Mouse (Mus musculus): ENCODE results near the gene Izumo1. TPM values are rescaled to one million over a fixed set of nuclear protein-coding genes. Genes with fewer than 3 reads are reported as not detected.

Izumo1 gene
- total RNA-seq (2021), result under 1 TPM; 0.12 to 0.18 TPM
- long read RNA-seq, experiment 1, result 0 reads
- long read RNA-seq, experiment 2, result 0 reads

- DNase-seq, result peak; percentile 25
- intact Hi-C loops (cut with DNase I; ENCODE audit: low total_unique reads), result no loop called here
Measured at GRCm38 (mm10) chr7:45621443-45621842, at the start of gene Izumo1. Gene Izumo1 (plus strand): TSS chr7:45621811.

GRCm38 (mm10) chr7:45571966-45572365 is 49.6 kb upstream of the Izumo1 start:
- intact Hi-C loops (cut with DNase I; ENCODE audit: low total_unique reads), result no loop called here
- DNase-seq, result no peak

GRCm38 (mm10) chr7:45573954-45574353 is 47.7 kb upstream of the Izumo1 start:
- DNase-seq, result no peak
- intact Hi-C loops (cut with DNase I; ENCODE audit: low total_unique reads), result no loop called here

GRCm38 (mm10) chr7:45574472-45575379 is 46.9 kb upstream of the Izumo1 start:
- DNase-seq, result no peak
- intact Hi-C loops (cut with DNase I; ENCODE audit: low total_unique reads), result no loop called here

- intact Hi-C loops (cut with DNase I; ENCODE audit: low total_unique reads), result loop anchor here (5.0 kb wide), 1 partner anchor 34 kb away; the partner anchor contains the start of gene Hsd17b14
- DNase-seq, result no peak
Measured at GRCm38 (mm10) chr7:45585923-45586322, 35.7 kb upstream of the Izumo1 start.

- intact Hi-C loops (cut with DNase I; ENCODE audit: low total_unique reads), result loop anchor here (5.0 kb wide), 1 partner anchor 36 kb away; the partner anchor contains the start of gene Hsd17b14
- no peak for DNase-seq
Measured at GRCm38 (mm10) chr7:45587631-45588592, 33.7 kb upstream of the Izumo1 start.

- intact Hi-C loops (cut with DNase I; ENCODE audit: low total_unique reads), result loop anchor here (5.0 kb wide), 1 partner anchor 37 kb away; the partner anchor contains the start of gene Hsd17b14
- DNase-seq, result peak; percentile 94
Measured at GRCm38 (mm10) chr7:45589173-45589572, 32.4 kb upstream of the Izumo1 start.

GRCm38 (mm10) chr7:45589898-45590297 is 31.7 kb upstream of the Izumo1 start:
- intact Hi-C loops (cut with DNase I; ENCODE audit: low total_unique reads), result loop anchor here (5.0 kb wide), 1 partner anchor 38 kb away; the partner anchor contains the start of gene Hsd17b14
- DNase-seq, result no peak

GRCm38 (mm10) chr7:45590874-45591273 is 30.7 kb upstream of the Izumo1 start:
- intact Hi-C loops (cut with DNase I; ENCODE audit: low total_unique reads), result no loop called here
- no peak for DNase-seq

- intact Hi-C loops (cut with DNase I; ENCODE audit: low total_unique reads), result no loop called here
Measured at GRCm38 (mm10) chr7:45591880-45592279, 29.7 kb upstream of the Izumo1 start.

GRCm38 (mm10) chr7:45593118-45593815 is 28.3 kb upstream of the Izumo1 start:
- intact Hi-C loops (cut with DNase I; ENCODE audit: low total_unique reads), result no loop called here
- DNase-seq, result peak; percentile 73

More at GRCm38 (mm10) chr7:45591880-45592279, 29.7 kb upstream of the Izumo1 start:
- no peak for DNase-seq

- DNase-seq, result no peak
- intact Hi-C loops (cut with DNase I; ENCODE audit: low total_unique reads), result no loop called here
Measured at GRCm38 (mm10) chr7:45595176-45595575, 26.4 kb upstream of the Izumo1 start.

GRCm38 (mm10) chr7:45596107-45596506 is 25.5 kb upstream of the Izumo1 start:
- no peak for DNase-seq
- intact Hi-C loops (cut with DNase I; ENCODE audit: low total_unique reads), result no loop called here

- intact Hi-C loops (cut with DNase I; ENCODE audit: low total_unique reads), result no loop called here
- no peak for DNase-seq
Measured at GRCm38 (mm10) chr7:45597013-45597412, 24.6 kb upstream of the Izumo1 start.

GRCm38 (mm10) chr7:45597527-45597926 is 24.1 kb upstream of the Izumo1 start:
- DNase-seq, result no peak
- intact Hi-C loops (cut with DNase I; ENCODE audit: low total_unique reads), result no loop called here

- no peak for DNase-seq
Measured at GRCm38 (mm10) chr7:45598960-45599879, 22.4 kb upstream of the Izumo1 start.

GRCm38 (mm10) chr7:45605704-45606289 is 15.8 kb upstream of the Izumo1 start:
- no peak for DNase-seq

More at GRCm38 (mm10) chr7:45598960-45599879, 22.4 kb upstream of the Izumo1 start:
- intact Hi-C loops (cut with DNase I; ENCODE audit: low total_unique reads), result no loop called here

GRCm38 (mm10) chr7:45609511-45609910 is 12.1 kb upstream of the Izumo1 start:
- intact Hi-C loops (cut with DNase I; ENCODE audit: low total_unique reads), result no loop called here
- DNase-seq, result no peak

More at GRCm38 (mm10) chr7:45605704-45606289, 15.8 kb upstream of the Izumo1 start:
- intact Hi-C loops (cut with DNase I; ENCODE audit: low total_unique reads), result no loop called here
